Mouse (Mus musculus): Measurements from ENCODE around the gene Kncn. TPM values are rescaled to one million over a fixed set of nuclear protein-coding genes. Genes with fewer than 3 reads are reported as not detected.

Kncn gene
- total RNA-seq, 2 experiments from 2014 or later = not detected

DNA sequence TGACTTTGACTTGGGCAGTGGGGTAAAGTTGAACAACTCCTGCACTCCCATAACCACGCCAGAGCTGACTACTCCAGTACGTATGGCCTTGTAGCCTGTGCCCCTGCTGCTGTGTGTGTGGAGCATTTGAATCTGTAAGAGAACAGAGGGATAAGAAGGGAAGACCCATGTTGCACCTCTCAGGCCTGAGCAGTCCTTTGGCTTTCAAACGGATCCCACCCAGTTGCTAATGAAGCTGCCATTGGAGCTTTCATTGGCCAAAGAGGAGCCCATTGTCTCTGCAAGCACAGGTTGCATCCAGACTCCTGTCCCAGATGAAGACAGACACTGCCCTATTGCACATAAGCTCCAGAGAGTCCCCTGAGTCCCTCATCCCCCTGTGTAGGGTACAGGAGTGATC lies 11.0 kb upstream of the Kncn start:
- no peak for ATAC-seq (replicated peaks; ENCODE audit: poor library complexity, severe bottlenecking)

DNA sequence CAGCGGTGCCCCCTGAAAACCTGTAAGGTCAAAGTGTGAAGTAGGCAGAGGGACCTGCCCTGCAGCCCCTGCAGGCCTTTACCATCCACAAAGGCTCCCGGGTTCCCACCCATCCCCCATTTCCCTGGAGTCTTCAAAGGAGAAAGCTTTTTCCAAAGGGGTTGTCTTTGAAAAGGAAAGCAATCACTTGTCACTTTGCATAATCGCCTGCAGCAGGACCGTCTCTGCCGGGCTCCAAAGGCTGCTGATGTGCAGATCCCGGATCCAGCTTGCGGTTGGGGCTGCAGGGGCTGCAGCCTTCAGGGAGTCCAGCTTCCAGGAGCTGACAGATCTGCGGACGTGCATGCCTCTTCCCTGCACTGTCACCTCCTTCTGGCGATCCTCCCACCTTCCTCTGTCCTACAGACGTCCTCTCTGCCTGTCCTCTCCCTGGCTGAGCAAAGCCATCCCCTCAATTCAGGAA lies 6.0 kb upstream of the Kncn start:
- ATAC-seq (replicated peaks; ENCODE audit: poor library complexity, severe bottlenecking) = no peak

DNA sequence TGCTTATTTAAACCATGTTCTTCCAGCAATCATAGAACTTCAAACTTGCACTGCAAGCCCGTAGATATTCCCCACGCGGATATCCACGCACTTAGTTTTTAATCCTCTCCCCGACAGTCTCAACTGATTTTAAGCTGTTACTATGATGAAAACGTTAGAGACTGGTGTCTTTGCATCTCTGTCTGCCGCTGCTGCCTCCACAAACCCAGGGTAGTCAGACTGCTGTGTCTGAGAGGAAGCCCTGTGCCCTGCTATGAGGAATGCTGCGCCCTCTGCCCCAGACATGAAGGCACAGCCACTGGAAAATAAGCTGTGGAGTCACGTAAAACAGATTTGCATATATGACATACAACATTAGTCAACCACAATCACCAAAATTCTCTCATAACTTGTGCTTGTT lies 5.4 kb upstream of the Kncn start:
- ATAC-seq (replicated peaks; ENCODE audit: poor library complexity, severe bottlenecking) = no peak

DNA sequence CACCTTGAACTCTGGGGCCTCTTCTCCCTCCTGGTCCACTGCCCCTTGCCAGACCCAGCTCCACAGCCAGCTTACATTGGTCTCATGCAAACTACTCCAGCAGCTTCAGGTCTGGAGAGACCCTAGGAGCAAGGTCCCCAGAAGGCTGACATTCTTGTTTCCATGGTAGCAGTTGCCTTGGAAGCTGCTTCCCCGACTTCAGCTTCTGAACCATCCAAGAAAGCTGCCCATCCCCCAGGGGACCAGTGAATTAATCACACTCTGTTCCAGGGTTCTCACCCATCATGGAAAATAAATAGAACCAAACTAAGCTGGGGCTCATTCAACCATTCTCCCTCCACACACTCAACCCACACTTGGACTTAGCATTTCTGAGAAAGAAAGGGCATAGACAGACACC lies 3.0 kb upstream of the Kncn start:
- ATAC-seq (replicated peaks; ENCODE audit: poor library complexity, severe bottlenecking) = no peak

DNA sequence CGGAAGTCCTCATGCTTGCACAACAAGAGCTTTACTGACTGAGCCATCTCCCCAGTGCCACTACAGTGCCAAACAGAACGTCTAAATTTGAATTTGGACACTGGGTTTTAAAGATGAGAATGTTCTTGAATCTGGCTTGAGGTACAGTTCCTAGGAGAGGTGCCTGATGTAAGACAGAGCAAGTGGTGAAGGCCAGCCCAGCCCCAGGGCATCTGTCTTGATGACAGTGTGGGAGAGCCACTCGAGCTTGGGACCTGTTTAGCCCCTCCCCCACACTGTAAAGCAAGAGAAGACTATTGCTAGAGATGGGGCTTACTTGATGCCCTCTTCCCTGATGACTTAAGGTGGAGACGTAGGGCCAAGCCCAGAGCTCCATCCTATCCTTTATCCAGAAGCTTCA lies 2.0 kb upstream of the Kncn start:
- no peak for ATAC-seq (replicated peaks; ENCODE audit: poor library complexity, severe bottlenecking)

DNA sequence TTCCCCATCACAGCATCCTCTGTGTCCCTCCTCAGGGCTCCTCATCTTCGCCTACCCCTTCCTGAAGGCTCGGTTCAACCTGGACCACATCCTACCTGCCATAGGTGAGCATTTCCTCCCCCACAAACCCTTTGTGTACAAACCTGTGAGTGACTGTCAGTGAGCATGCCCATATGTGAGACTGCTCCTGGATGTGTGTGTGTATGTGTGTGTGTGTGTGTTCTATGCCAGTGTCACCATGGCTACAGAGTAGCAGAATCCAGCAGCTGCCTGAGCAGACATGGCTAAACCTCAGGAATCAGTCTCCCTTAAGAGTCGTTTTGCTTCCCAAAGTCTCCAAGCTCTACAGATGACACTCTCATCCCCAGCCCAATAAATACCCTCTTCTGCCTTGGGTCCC lies 1.6 kb downstream of the Kncn start:
- no peak for ATAC-seq (replicated peaks; ENCODE audit: poor library complexity, severe bottlenecking)

DNA sequence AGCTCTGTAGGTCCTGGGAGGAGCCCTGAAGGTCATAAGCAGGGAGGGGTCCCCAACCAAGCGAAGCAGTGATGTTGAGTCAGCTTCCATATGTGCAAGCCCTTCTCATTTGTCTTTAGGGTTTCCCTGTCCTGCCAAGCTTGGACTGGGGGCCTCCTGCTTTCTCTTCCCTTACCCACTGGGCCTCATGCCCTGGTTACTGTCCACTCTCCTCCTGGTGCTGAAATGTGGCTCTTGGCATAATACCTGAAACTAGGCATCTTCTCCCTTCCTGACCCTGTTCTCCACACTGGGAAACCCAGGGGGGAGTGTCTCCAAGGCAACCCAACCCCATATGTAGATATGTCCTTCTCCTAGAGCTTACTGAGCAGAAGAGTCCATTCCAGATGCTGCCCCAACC lies 2.7 kb downstream of the Kncn start:
- ATAC-seq (replicated peaks; ENCODE audit: poor library complexity, severe bottlenecking) = peak; percentile 52; the same call in 1 of the 2 replicates

DNA sequence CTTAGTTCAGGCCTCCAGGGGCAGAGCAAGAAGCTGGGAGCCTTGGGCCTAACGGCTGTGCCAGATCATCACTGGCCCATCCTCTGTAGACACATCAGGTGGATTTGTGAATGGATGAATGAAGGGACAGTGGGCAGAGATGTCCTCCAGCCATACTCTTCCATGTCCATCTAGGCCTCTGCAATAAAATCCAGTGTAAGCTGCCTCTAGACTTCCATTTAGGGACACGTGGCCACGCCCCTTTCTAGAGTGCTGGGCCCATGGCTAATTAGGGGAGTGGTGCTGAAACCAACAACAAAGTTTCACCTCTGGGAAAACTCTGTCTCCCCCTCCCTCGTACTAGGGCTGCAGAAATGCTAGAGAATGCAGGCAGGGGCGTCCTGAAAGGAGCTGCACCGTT lies 5.9 kb downstream of the Kncn start:
- ATAC-seq (replicated peaks; ENCODE audit: poor library complexity, severe bottlenecking) = no peak

DNA sequence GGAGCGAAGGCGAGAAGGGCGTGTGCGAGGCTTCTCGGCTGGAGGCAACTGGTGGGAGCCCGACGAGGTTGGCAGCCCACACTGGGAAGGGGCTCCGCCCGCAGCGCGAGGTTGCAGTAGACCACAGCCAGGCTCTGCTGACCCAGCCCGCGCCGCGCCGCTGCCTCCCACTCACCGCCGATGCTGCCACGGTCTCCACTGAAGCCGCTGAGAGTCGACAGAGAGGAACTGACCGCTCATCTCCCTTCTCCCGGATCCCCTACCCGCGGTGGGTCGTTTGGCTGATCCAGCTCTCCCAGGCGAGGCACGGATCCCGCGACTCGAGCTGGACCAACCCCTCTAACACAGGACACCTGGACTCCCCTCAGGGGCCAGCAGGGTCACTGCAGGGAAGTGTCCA lies 6.4 kb downstream of the Kncn start, which contains the start of gene 6430628N08Rik:
TSS of gene 6430628N08Rik (plus strand) at position 113 of the 400 bp plus-strand sequence.
- peak; percentile 51 for ATAC-seq (replicated peaks; ENCODE audit: poor library complexity, severe bottlenecking)

DNA sequence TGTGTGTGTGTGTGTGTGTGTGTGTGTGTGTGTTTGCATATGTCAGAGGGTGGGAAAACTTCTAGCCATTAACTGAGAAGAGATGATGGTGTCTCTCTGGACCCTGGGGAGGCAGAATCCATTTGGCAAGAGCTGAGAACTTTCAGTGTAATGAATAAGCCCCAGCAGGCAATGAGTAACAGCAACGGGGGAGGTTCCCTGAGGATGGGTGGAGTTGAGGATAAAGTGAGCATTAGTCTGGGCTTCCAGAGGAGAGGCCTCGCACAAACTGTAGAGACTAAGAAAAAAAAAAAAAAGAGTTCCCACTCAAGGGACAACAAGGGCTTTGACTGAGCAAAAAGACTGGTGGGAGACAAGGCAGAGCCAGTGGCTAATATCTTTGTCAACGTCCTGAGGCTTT lies 10.1 kb downstream of the Kncn start:
- no peak for ATAC-seq (replicated peaks; ENCODE audit: poor library complexity, severe bottlenecking)

DNA sequence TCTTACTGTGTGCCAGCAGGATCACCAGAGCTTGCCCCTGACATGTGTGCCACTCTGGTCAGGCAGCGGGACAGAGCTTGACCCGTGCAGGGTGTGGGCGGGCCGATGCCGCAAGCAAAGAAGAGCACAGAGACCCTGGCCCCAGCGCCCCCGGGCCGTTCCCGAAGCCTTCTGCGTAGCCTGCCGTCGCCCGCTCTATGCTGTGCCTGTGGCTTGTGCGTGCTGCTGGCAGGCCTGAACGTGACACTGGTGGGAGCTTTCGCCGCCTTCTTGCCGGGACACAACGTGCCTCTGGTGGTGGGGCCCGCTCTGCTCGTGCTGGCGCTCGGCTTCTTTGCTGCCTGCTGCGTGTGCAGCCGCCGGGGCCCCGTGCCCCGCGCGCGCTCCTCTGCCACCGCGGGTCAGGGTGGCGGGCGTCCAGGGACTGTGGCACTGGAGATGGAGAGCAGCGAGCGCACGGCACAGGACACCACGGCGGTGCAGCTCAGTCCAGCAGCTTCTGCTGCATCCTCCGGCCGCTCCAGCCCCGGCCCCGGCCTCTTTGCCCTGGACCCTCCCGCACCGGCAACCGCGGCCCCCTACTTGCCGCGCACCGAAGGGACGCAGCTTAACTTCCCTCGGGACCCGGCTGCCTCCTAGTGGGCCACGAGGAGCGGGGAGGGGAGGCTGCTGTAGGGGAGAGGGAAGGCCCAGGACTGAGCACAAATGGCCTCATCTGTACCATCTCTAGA lies 13.9 kb downstream of the Kncn start:
- peak; percentile 45 for ATAC-seq (replicated peaks; ENCODE audit: poor library complexity, severe bottlenecking)

DNA sequence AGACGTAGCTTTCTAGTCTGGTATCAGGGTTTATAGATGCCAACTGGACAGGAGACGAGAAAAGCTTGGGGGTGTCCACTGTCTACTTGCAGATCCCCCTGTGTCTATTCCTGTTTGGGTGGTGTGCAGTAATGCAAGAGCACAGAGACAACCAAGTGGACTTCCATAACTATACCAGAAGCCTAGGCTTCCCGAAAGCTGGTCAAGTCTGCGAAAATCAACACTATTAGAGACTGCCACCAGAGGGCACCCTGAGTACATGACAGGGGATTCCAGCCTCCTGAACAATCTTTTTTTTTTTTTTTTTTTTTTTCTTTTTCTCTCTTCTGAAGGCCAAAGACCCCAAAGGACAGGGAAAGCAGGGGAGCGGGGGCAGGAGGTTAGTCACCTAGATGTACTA lies 18.6 kb downstream of the Kncn start:
- ATAC-seq (replicated peaks; ENCODE audit: poor library complexity, severe bottlenecking) = peak; percentile 76

DNA sequence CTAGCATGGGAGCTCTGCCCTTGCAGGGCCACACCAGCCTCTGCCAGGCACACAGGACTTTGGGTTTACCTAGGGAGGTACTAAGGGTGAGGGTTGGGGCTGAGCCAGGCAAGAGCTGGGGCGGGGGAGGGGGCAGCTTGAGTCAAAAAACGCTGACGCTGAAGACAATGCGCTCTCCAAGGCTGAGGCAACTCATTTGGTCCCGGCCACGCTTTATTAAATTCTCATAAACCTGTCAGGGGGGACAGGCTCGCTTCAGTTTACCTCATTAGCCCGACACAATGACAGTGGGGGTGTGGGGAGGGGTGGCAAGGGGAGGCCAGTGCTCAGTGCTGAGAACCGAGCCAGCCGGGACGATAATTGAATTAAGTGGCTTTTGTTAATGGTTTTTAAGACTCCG lies 20.2 kb downstream of the Kncn start:
- no peak for ATAC-seq (replicated peaks; ENCODE audit: poor library complexity, severe bottlenecking)

DNA sequence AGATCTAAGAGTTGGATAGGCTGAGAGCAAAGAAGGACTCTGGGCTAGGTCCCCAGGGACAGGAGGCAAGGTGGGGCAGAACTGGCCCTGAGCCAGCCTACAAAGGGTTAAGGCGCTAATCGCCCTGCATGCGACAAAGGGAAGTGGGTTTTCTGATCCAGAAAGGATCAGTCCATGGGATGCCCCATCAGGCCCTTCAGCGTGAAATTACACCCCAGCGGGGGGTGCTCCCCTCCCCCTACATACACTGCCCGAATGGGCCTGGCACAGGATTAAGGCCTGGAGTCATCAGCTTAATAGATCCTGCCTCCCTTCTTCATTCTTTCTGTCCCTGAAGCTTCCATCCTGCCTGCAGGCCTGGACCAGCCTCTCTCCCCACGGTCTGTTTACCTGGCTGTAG lies 21.5 kb downstream of the Kncn start:
- no peak for ATAC-seq (replicated peaks; ENCODE audit: poor library complexity, severe bottlenecking)

DNA sequence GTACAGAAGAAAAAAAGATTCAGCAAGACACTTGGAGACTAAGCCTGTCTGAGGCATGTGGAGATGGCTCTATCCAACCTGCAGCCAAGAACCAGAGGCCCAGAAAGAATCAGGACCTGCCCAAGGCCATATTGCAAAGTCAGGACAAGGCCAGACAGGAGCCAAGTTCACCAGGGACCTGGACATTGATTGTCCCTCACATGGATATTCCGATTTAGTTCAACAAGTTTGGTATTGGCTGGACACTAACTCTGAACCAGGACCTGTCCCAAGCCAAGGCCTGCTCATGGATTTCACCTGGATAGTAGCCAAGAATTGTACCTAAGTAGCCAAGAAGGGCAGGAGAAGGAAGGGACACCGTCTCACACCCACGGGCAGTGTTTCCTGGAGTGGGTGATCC lies 22.6 kb downstream of the Kncn start:
- no peak for ATAC-seq (replicated peaks; ENCODE audit: poor library complexity, severe bottlenecking)

DNA sequence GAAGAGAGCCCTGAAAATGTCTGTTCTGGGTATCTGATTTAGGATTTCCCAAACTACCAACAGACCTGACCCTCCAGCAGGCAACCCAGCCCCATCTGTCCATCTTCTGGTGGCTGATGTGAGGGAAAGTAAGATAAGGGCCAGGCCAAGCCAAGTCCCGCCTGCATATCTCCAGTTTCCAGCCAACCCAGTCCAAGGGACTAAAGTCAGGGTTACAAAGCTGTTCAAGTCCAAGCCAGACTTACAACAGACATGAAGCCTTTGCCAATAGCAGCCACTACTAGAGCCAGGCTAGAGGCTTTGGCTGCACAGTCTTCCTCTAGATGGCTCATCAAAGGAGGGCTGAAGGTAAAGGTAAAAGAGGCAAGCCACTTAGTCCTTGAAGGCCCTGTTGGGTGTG lies 23.8 kb downstream of the Kncn start:
- no peak for ATAC-seq (replicated peaks; ENCODE audit: poor library complexity, severe bottlenecking)

DNA sequence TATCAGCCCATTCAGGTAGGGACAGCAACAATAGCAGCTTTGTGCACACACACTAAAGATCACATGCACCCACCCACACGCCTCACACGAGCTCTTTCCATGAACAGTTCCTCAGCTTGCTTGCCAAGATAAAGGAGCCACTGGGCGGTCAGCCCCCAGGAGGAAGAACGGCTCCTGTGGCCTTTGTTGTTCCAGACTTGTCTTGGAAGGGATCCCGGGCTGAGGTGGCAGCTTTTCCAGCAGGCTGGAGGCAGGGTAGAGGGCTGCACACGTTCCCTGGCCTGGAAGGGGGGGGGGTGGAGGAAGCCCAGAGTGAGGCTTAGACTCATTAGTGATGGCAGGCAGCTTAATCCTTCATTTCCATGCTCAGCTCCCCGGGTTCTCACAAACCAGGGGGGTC lies 24.4 kb downstream of the Kncn start:
- ATAC-seq (replicated peaks; ENCODE audit: poor library complexity, severe bottlenecking) = no peak

DNA sequence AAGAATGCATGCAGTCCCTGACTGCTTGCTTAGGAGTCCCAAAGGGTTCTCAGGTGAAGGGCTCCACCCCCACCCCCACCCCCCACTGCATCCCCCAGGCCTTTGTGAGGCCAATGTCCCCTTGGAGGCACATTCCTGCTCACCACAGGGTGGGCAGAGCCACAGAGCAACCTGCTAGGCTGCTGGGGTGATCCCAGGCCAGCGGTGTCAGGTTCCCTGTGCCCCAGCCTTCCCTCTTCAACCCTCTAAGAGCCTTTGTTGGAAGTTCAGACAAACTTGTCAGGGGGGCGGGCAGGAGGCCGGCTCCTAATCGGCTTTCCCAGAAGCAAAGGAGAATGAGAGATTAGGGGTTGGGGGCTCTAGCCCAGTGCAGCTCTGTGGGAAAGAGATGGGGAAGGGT lies 27.4 kb downstream of the Kncn start:
- no peak for ATAC-seq (replicated peaks; ENCODE audit: poor library complexity, severe bottlenecking)

DNA sequence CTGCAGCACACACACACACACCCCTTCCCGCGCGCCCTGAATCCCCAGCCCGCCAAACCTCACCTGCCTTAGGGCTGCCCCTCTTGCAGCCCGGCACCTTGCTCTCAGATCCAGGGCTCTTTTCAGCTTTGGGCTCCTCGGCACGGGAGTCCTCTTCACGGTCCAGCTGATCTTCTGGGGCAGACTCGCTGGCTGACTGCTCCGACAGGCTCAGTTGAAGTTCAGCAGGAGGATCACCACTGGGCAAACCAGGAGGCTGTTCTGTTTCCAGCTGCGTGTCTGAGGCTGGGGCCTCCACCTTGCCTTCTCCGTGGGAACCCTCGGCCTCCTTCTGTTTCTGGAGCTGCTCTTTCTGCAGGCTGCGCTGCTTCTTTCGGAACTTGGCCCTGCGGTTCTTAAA lies 35.7 kb downstream of the Kncn start:
- no peak for ATAC-seq (replicated peaks; ENCODE audit: poor library complexity, severe bottlenecking)

DNA sequence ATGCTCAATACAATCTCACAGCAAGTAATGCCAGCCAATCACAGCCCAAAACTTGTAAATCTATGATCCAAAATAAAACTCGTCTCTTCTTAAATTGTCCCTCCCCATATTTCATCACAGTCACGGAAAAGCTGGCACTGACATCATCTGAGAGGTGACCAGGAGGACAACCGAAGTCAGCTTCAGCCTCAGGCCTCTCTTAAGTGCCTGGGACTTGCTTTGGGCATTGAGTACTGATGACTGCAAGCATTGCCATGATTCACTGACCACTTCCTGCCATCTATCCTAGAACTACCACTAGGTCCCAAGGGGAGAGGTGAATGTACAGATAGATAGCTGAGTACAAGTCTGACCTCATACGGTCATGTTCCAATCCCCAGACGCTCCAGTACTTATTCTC lies 38.5 kb downstream of the Kncn start:
- no peak for ATAC-seq (replicated peaks; ENCODE audit: poor library complexity, severe bottlenecking)

DNA sequence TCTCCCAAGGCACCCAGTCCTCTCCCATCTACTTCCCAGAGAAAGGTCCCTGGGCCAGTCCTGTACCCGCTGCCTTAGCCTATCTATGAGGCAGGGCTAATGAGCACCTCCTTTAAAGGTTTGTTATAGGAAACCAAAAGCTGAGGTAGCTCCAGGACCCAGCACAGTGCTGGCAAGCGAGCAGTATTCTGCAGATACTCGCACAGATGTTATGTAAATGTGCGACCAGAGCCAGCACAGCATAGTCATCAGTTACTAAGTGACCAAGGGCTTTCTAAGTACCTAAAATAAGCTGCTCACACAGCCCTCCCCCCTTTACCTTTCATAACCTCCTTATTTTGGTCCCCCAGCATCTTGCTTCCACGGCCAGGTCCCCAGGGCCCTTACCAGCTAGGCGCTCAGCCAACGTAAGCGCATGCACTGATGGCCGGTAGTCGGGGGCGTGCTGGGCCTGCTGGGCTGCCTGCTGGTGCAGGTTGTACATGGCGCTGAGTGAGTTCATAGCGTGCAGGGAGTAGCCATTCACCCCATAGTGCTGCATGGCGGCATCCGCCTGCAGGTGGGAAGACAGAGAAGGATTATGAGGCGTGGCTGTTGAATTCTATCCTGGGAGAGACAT lies 39.2 kb downstream of the Kncn start:
- no peak for ATAC-seq (replicated peaks; ENCODE audit: poor library complexity, severe bottlenecking)

DNA sequence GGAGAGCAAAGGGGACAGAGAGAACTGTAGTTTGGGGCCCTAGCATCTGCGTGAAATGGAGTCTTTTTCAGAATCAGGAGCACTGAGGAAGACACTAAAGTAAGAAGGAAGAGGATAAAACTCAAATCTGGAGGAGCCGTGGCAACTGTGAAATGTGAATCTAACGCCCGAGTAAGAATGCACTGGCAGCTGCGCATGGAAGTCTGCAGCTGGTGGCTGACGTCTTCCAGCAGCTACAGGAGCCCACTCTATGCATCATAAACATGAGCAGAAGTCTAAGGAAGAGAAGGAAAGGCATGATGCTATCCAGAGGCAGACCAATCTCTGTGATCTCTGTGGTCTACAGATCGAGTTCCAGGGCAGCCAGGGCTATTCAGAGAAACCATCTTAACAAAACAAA lies 43.4 kb downstream of the Kncn start:
- no peak for ATAC-seq (replicated peaks; ENCODE audit: poor library complexity, severe bottlenecking)

Data from granulocyte monocyte progenitor cell, adult 5-6 weeks (primary cell).